Mouse (Mus musculus) lung, embryonic 15.5 days (tissue): ENCODE measurements around the gene Fam213a. TPM values are rescaled to one million over a fixed set of nuclear protein-coding genes. Genes with fewer than 3 reads are reported as not detected.
"Not testable (repeated sequence)": the region's sequence is repeated elsewhere in the genome, so short reads cannot be mapped to it uniquely, and the experiment has no call there.

ENCODE experiments used
- ATAC-seq: fragments of 200-750 bp; cut with Nextera tagmentation; 2 replicates; pipeline ENCODE4 v1.8.0; 2017; ENCODE audit warnings: moderate number of reproducible peaks, borderline replicate concordance; ENCODE audit not compliant: low FRiP score, low TSS enrichment; ENCODE audit errors: extremely low read depth
- H3K27ac ChIP-seq: fragments of 300-500 bp; sonication (generic); 2 replicates; pipeline ENCODE4 v1.5.1; 2015; ENCODE audit warnings: moderate library complexity, mild to moderate bottlenecking, inconsistent platforms
- H3K27me3 ChIP-seq: fragments of 300-500 bp; sonication (generic); 2 replicates; pipeline ENCODE4 v1.6.1; 2015; ENCODE audit warnings: inconsistent platforms
- H3K36me3 ChIP-seq: fragments of 300-500 bp; sonication (generic); 2 replicates; pipeline ENCODE4 v1.6.1; 2015; ENCODE audit warnings: inconsistent platforms
- H3K4me1 ChIP-seq: fragments of 300-500 bp; sonication (generic); 2 replicates; pipeline ENCODE4 v1.6.1; 2015; ENCODE audit warnings: inconsistent platforms
- H3K4me2 ChIP-seq: fragments of 300-500 bp; sonication (generic); 2 replicates; pipeline ENCODE4 v1.6.1; 2015; ENCODE audit warnings: inconsistent platforms, mild to moderate bottlenecking, moderate library complexity
- H3K4me3 ChIP-seq: fragments of 300-500 bp; sonication (generic); 2 replicates; pipeline ENCODE4 v1.5.1; 2015; ENCODE audit warnings: mild to moderate bottlenecking, inconsistent platforms
- H3K9ac ChIP-seq: fragments of 300-500 bp; sonication (generic); 2 replicates; pipeline ENCODE4 v1.6.1; 2015; ENCODE audit warnings: inconsistent platforms
- H3K9me3 ChIP-seq: fragments of 300-500 bp; sonication (generic); 2 replicates; pipeline ENCODE4 v1.6.1; 2016; ENCODE audit warnings: inconsistent platforms
- WGBS: fragments of 180-500 bp; shearing (Covaris S2); methylation state at CpG from one replicate; pipeline ENCODE4 v1.1.7; 2015; 5-methylcytosine and 5-hydroxymethylcytosine counted together
- polyA plus RNA-seq: library from polyadenylated mRNA; unstranded; fragments of >200 nt; fragmentation: Nextera tagmentation; extraction: Ambion mirVana; gene quantifications from 2 replicates; pipeline ENCODE4 v1.2.1, GENCODE M21; 2015

The Fam213a gene
- 147 and 150 TPM in 2 replicates for polyA plus RNA-seq

GRCm38 (mm10) chr14:41013630-41014613 lies at the start of gene Fam213a:
Gene Fam213a (minus strand): TSS chr14:41013788.
- WGBS, result 5% methylated on average over 32 of the region's 32 CpGs
- Histone ChIP-seq H3K36me3 (no peaks in the 10 kb centered on the region), H3K27me3 (no peaks in the 10 kb centered on the region), H3K27ac (peak within 1 kb of the TSS; percentile 7; the same call in 1 of the 2 replicates), H3K9me3 (no peaks in the 10 kb centered on the region), H3K4me2 (peak within 1 kb of the TSS; percentile 94), H3K9ac (peak within 1 kb of the TSS; percentile 68), H3K4me3 (peak within 1 kb of the TSS; percentile 67), H3K4me1 (peaks cover 29% of the 10 kb centered on the region)
- peak; percentile 93 for ATAC-seq

GRCm38 (mm10) chr14:41053190-41053589 lies 39.6 kb upstream of the Fam213a start:
- WGBS, result 58% methylated on average over 3 of the region's 4 CpGs
- not testable (repeated sequence) for ATAC-seq, H3K9ac ChIP-seq, H3K4me2 ChIP-seq, H3K9me3 ChIP-seq, H3K27ac ChIP-seq, H3K36me3 ChIP-seq, H3K27me3 ChIP-seq, H3K4me1 ChIP-seq, H3K4me3 ChIP-seq

- no peaks in the 10 kb centered on the region for H3K9me3 ChIP-seq
- no peak overlapping the region for H3K9ac ChIP-seq
- H3K4me3 ChIP-seq, result no peak overlapping the region
- no peaks in the 10 kb centered on the region for H3K27me3 ChIP-seq
- no peak overlapping the region for H3K27ac ChIP-seq
- H3K4me2 ChIP-seq, result no peak overlapping the region
- ATAC-seq, result no peak
- H3K36me3 ChIP-seq, result no peaks in the 10 kb centered on the region
- H3K4me1 ChIP-seq, result no peaks in the 10 kb centered on the region
- 79% methylated on average over 5 of the region's 5 CpGs for WGBS
These were observed 38.9 kb upstream of the Fam213a start for GRCm38 (mm10) chr14:41052481-41052880.

GRCm38 (mm10) chr14:41050471-41050870 lies 36.9 kb upstream of the Fam213a start:
- no peak overlapping the region for H3K4me3 ChIP-seq
- H3K9me3 ChIP-seq, result no peaks in the 10 kb centered on the region
- 64% methylated on average over 6 of the region's 6 CpGs for WGBS
- no peaks in the 10 kb centered on the region for H3K4me1 ChIP-seq
- H3K9ac ChIP-seq, result no peak overlapping the region
- no peaks in the 10 kb centered on the region for H3K36me3 ChIP-seq
- no peak for ATAC-seq
- no peak overlapping the region for H3K4me2 ChIP-seq
- no peak overlapping the region for H3K27ac ChIP-seq
- H3K27me3 ChIP-seq, result no peaks in the 10 kb centered on the region

- Histone ChIP-seq H3K36me3 (no peaks in the 10 kb centered on the region), H3K9ac (no peak overlapping the region), H3K4me1 (no peaks in the 10 kb centered on the region), H3K9me3 (no peaks in the 10 kb centered on the region), H3K27me3 (no peaks in the 10 kb centered on the region), H3K27ac (no peak overlapping the region), H3K4me3 (no peak overlapping the region), H3K4me2 (no peak overlapping the region)
- WGBS, result 75% methylated on average over 2 of the region's 2 CpGs
- ATAC-seq, result no peak
These were observed 33.8 kb upstream of the Fam213a start for GRCm38 (mm10) chr14:41047402-41047801.

GRCm38 (mm10) chr14:41035146-41035798 lies 21.7 kb upstream of the Fam213a start:
- Histone ChIP-seq H3K27ac (no peak overlapping the region), H3K4me3 (no peak overlapping the region), H3K9ac (no peak overlapping the region), H3K36me3 (no peaks in the 10 kb centered on the region), H3K9me3 (no peaks in the 10 kb centered on the region), H3K4me2 (no peak overlapping the region), H3K4me1 (no peaks in the 10 kb centered on the region), H3K27me3 (no peaks in the 10 kb centered on the region)
- WGBS, result 30% methylated on average over 6 of the region's 6 CpGs
- no peak for ATAC-seq

GRCm38 (mm10) chr14:41033135-41034110 lies 19.8 kb upstream of the Fam213a start:
- H3K4me3 ChIP-seq, result no peak overlapping the region
- no peaks in the 10 kb centered on the region for H3K9me3 ChIP-seq
- H3K27ac ChIP-seq, result no peak overlapping the region
- H3K4me2 ChIP-seq, result peak overlapping the region; percentile 38
- 47% methylated on average over 13 of the region's 13 CpGs for WGBS
- ATAC-seq, result no peak
- H3K4me1 ChIP-seq, result no peaks in the 10 kb centered on the region
- no peak overlapping the region for H3K9ac ChIP-seq
- no peaks in the 10 kb centered on the region for H3K36me3 ChIP-seq
- H3K27me3 ChIP-seq, result no peaks in the 10 kb centered on the region

- no peak overlapping the region for H3K9ac ChIP-seq
- H3K4me1 ChIP-seq, result no peaks in the 10 kb centered on the region
- H3K4me2 ChIP-seq, result no peak overlapping the region
- H3K9me3 ChIP-seq, result no peaks in the 10 kb centered on the region
- 86% methylated on average over 6 of the region's 6 CpGs for WGBS
- H3K4me3 ChIP-seq, result no peak overlapping the region
- no peak overlapping the region for H3K27ac ChIP-seq
- no peaks in the 10 kb centered on the region for H3K36me3 ChIP-seq
- H3K27me3 ChIP-seq, result no peaks in the 10 kb centered on the region
- no peak for ATAC-seq
These were observed 17.5 kb upstream of the Fam213a start for GRCm38 (mm10) chr14:41030989-41031513.

- 70% methylated on average over 4 of the region's 4 CpGs for WGBS
- Histone ChIP-seq H3K4me1 (no peaks in the 10 kb centered on the region), H3K27me3 (no peaks in the 10 kb centered on the region), H3K4me2 (no peak overlapping the region), H3K4me3 (no peak overlapping the region), H3K36me3 (no peaks in the 10 kb centered on the region), H3K27ac (no peak overlapping the region), H3K9ac (no peak overlapping the region), H3K9me3 (no peaks in the 10 kb centered on the region)
- ATAC-seq, result no peak
These were observed 15.7 kb upstream of the Fam213a start for GRCm38 (mm10) chr14:41029303-41029702.

GRCm38 (mm10) chr14:41025594-41026284 lies 12.2 kb upstream of the Fam213a start:
- ATAC-seq, result no peak

GRCm38 (mm10) chr14:41025087-41025486 lies 11.5 kb upstream of the Fam213a start:
- 80% methylated on average over 2 of the region's 2 CpGs for WGBS
- no peak overlapping the region for H3K27ac ChIP-seq
- H3K4me2 ChIP-seq, result no peak overlapping the region
- H3K9ac ChIP-seq, result no peak overlapping the region
- ATAC-seq, result no peak
- H3K36me3 ChIP-seq, result no peaks in the 10 kb centered on the region
- H3K4me1 ChIP-seq, result no peaks in the 10 kb centered on the region
- no peaks in the 10 kb centered on the region for H3K9me3 ChIP-seq
- H3K4me3 ChIP-seq, result no peak overlapping the region
- no peaks in the 10 kb centered on the region for H3K27me3 ChIP-seq

More at GRCm38 (mm10) chr14:41025594-41026284, 12.2 kb upstream of the Fam213a start:
- Histone ChIP-seq H3K4me2 (no peak overlapping the region), H3K27me3 (no peaks in the 10 kb centered on the region), H3K4me3 (no peak overlapping the region), H3K36me3 (no peaks in the 10 kb centered on the region), H3K9ac (no peak overlapping the region), H3K9me3 (no peaks in the 10 kb centered on the region), H3K27ac (no peak overlapping the region), H3K4me1 (no peaks in the 10 kb centered on the region)
- WGBS, result 49% methylated on average over 7 of the region's 7 CpGs
